Mouse (Mus musculus) midbrain, embryonic 13.5 days (tissue): ENCODE measurements around the gene Bola1. TPM values are rescaled to one million over a fixed set of nuclear protein-coding genes. Genes with fewer than 3 reads are reported as not detected.
"Not testable (repeated sequence)": the region's sequence is repeated elsewhere in the genome, so short reads cannot be mapped to it uniquely, and the experiment has no call there.

Experiments used
- ATAC-seq: fragments of 200-750 bp; cut with Nextera tagmentation; 2 replicates; pipeline ENCODE4 v1.8.0; 2017; ENCODE audit warnings: mild to moderate bottlenecking, moderate TSS enrichment, moderate library complexity
- H3K27ac ChIP-seq: fragments of 300-500 bp; sonication (generic); 2 replicates; pipeline ENCODE4 v1.5.1; 2015; ENCODE audit warnings: inconsistent platforms, mild to moderate bottlenecking, moderate library complexity
- H3K27me3 ChIP-seq: fragments of 300-500 bp; sonication (generic); 2 replicates; pipeline ENCODE4 v1.6.1; 2015; ENCODE audit warnings: mild to moderate bottlenecking, inconsistent platforms
- H3K36me3 ChIP-seq: fragments of 300-500 bp; sonication (generic); 2 replicates; pipeline ENCODE4 v1.6.1; 2015; ENCODE audit warnings: mild to moderate bottlenecking, inconsistent platforms
- H3K4me1 ChIP-seq: fragments of 300-500 bp; sonication (generic); replicated peaks from 2 replicates; pipeline ENCODE4 v1.6.1; 2015; ENCODE audit warnings: inconsistent platforms
- H3K4me2 ChIP-seq: fragments of 300-500 bp; sonication (generic); replicated peaks from 2 replicates; pipeline ENCODE4 v1.6.1; 2015; ENCODE audit warnings: moderate library complexity, mild to moderate bottlenecking, inconsistent platforms
- H3K4me3 ChIP-seq: fragments of 300-500 bp; sonication (generic); replicated peaks from 2 replicates; pipeline ENCODE4 v1.5.1; 2015; ENCODE audit warnings: mild to moderate bottlenecking, inconsistent platforms
- H3K9ac ChIP-seq: fragments of 300-500 bp; sonication (generic); replicated peaks from 2 replicates; pipeline ENCODE4 v1.6.1; 2015; ENCODE audit warnings: mild to moderate bottlenecking, inconsistent platforms
- H3K9me3 ChIP-seq: fragments of 300-500 bp; sonication (generic); 2 replicates; pipeline ENCODE4 v1.6.1; 2016; ENCODE audit warnings: mild to moderate bottlenecking, inconsistent platforms
- WGBS: fragments of 180-500 bp; shearing (Covaris S2); methylation state at CpG from one replicate; pipeline ENCODE4 v1.1.7; 2015; 5-methylcytosine and 5-hydroxymethylcytosine counted together
- polyA plus RNA-seq: library from polyadenylated mRNA; unstranded; fragments of >200 nt; fragmentation: Nextera tagmentation; extraction: Ambion mirVana; gene quantifications from 2 replicates; pipeline ENCODE4 v1.2.1, GENCODE M21; 2015

Bola1 gene
- polyA plus RNA-seq, 1 experiment from 2014 or later: 67.7 TPM

DNA sequence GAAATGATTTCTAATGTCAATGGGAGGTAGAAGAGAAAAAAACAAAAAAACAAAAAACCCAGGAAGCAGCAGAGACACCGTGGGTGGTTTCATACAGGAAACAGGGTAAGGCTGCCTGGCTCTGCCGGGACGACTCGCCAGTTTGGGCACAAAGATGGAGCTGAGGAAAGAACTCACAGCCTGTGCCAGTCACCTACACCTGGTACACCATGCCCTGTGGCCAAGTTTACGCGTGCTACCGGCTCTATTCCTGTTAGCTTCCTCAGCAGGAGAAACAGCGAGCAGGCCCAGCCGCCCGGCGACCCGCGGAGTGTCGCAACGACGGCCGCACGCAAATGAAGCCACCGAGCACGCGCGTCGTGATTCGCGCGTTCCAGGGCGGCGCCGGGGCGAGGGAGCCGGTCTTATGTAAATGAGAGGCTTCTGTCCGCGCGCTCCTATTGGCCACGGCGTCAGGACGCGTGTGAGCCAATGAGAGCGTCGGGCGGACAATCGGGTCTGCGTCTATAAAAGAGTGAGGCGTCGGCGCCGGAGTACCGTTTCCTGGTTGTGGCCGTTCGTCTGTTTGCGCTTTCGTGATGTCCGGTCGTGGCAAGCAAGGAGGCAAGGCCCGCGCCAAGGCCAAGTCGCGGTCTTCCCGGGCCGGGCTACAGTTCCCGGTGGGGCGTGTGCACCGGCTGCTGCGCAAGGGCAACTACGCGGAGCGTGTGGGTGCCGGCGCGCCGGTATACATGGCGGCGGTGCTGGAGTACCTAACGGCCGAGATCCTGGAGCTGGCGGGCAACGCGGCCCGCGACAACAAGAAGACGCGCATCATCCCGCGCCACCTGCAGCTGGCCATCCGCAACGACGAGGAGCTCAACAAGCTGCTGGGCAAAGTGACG lies 25.7 kb upstream of the Bola1 start, which contains the start of gene Hist2h2aa1:
Gene Hist2h2aa1, plus strand, starts transcription at position 495 of the 884 bp plus-strand sequence.
- Histone ChIP-seq H3K4me3 (peak within 1 kb of the TSS; percentile 42), H3K9ac (peak within 1 kb of the TSS; percentile 68), H3K4me1 (peaks cover 38% of the 10 kb centered on the region), H3K27ac (peak within 1 kb of the TSS; percentile 94), H3K4me2 (peak within 1 kb of the TSS; percentile 63)
- not testable (repeated sequence) for H3K9me3 ChIP-seq, H3K36me3 ChIP-seq, H3K27me3 ChIP-seq
- 0% methylated on average over 28 of the region's 88 CpGs for WGBS
- ATAC-seq: peak; percentile 87

DNA sequence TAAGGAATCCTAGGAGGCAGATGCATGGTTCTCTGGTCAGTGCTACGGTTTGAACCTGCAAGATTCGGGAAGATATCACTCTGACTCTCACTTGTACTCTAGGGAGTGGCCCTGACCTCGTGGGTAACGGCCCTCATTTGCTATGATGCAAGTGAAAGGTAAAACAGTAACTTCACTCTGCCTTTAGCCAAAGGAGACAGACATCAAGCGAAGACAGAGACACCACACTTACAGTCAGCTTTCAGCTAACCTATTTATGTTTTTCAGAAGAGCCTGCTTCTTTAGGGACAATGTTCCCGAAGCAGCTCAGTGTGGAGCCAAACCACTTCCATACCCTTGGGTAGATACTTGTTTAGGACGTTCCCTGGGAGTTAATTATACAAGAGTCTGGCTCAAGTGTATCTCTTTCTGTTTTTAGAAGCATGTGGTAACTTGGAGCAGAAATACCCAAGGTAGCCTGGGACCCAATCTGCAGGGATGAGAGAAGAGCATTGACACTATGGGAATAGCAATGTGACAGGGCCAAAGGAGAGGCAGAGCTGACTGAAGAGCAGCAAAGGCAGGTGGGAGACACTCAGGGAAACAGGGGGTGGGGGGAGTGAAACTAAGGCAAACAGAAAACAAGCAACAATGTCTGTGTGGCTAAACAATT lies 24.5 kb upstream of the Bola1 start:
- Histone ChIP-seq H3K36me3 (no peaks in the 10 kb centered on the region), H3K27ac (peak overlapping the region; percentile 94), H3K4me2 (peak overlapping the region; percentile 63), H3K4me3 (peak overlapping the region; percentile 42; the same call in 1 of the 2 replicates), H3K27me3 (no peaks in the 10 kb centered on the region), H3K9me3 (no peaks in the 10 kb centered on the region), H3K9ac (no peak overlapping the region), H3K4me1 (peaks cover 38% of the 10 kb centered on the region)
- WGBS: 88% methylated on average over 7 of the region's 7 CpGs
- ATAC-seq: no peak

DNA sequence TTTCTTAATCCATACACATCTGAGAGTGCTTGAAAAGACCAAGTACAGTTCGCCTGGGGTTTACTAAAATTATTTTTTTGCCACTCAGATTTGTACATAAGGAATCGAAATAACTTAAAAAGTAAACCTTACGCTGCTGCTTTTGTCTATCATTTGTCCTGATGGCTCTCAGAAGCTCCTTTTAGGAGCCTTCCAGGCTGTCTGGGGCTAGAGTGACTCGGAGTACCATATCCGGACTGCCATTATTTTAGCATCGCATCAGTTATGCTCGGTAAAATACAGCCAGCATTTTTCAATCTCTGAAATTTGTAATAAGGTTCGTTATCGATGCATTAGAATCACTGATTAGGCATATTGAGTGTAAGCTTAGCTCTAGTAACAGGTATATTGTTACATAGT lies 21.3 kb upstream of the Bola1 start:
- H3K9me3 ChIP-seq: no peaks in the 10 kb centered on the region
- peak overlapping the region; percentile 44 for H3K4me2 ChIP-seq
- no peaks in the 10 kb centered on the region for H3K36me3 ChIP-seq
- WGBS: 74% methylated on average over 9 of the region's 9 CpGs
- H3K9ac ChIP-seq: peak overlapping the region; percentile 55
- no peaks in the 10 kb centered on the region for H3K27me3 ChIP-seq
- no peak for ATAC-seq
- peak overlapping the region; percentile 22 for H3K4me3 ChIP-seq
- peaks cover 35% of the 10 kb centered on the region for H3K4me1 ChIP-seq
- peak overlapping the region; percentile 83 for H3K27ac ChIP-seq

DNA sequence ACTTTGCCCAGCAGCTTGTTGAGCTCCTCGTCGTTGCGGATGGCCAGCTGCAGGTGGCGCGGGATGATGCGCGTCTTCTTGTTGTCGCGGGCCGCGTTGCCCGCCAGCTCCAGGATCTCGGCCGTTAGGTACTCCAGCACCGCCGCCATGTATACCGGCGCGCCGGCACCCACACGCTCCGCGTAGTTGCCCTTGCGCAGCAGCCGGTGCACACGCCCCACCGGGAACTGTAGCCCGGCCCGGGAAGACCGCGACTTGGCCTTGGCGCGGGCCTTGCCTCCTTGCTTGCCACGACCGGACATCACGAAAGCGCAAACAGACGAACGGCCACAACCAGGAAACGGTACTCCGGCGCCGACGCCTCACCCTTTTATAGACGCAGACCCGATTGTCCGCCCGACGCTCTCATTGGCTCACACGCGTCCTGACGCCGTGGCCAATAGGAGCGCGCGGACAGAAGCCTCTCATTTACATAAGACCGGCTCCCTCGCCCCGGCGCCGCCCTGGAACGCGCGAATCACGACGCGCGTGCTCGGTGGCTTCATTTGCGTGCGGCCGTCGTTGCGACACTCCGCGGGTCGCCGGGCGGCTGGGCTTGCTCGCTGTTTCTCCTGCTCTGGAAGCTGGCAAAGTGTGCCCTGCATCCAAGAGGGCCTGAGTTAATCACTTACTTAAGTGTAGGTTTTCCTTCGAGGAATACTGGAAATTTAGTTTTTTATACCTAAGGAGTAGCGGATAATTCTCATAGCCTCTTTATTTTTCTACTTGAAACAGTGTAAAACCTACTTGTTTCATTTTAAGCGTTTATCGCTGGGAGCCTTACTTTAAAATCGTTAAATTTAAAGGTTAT lies 20.7 kb upstream of the Bola1 start, which contains the start of gene Hist2h2aa2:
Gene Hist2h2aa2, minus strand, starts transcription at position 328 of the 850 bp plus-strand sequence.
- peak within 1 kb of the TSS; percentile 46 for H3K4me2 ChIP-seq
- H3K27ac ChIP-seq: peak within 1 kb of the TSS; percentile 83
- not testable (repeated sequence) for H3K9me3 ChIP-seq, H3K36me3 ChIP-seq, H3K27me3 ChIP-seq
- H3K9ac ChIP-seq: peak within 1 kb of the TSS; percentile 55
- ATAC-seq: peak; percentile 83
- WGBS: 3% methylated on average over 40 of the region's 85 CpGs
- H3K4me3 ChIP-seq: peak within 1 kb of the TSS; percentile 41
- H3K4me1 ChIP-seq: peaks cover 35% of the 10 kb centered on the region

DNA sequence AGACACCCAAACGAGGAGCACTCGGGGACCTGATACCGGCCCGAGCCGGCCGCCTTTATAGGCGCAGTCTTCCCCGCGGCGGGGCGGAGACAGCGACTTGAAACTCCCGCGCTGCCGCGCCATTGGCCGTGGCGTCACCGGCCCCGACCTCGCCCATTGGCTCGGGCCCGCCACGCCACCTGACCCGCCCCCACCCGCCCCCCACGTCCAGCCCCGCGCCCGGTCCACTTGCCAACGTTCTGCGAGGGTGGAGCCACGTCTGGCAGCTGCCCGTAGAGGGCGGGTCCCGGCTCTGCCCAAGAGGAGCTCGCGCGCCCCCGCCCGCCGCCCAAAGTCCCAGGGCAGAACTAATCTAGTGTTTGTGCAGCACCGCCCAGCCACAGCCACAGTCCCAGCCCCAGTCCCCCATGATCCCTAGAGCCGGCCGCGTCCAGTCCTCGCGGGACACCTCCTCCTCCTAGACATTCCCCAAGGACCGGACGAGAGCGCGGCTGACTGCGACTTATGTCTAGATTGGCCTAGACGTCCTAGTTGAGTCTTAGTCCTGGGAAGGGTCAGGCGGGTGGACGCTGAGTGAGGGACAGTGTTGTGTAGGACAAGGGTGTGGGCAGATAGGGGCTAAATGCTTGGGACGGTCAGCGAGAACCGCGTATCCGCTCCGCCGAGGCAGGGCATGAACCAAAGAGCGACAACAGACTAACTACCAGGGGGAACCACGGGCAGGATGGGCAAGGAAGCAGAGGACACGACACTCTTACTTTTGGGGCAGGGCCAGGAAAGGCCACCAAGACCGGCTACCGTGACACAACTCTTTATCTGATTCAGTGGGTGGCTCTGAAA lies 19.7 kb upstream of the Bola1 start, which contains the start of gene Hist2h3c2:
Gene Hist2h3c2, minus strand, starts transcription at position 174 of the 840 bp plus-strand sequence.
- peak within 1 kb of the TSS; percentile 54 for H3K9ac ChIP-seq
- H3K27me3 ChIP-seq, H3K36me3 ChIP-seq, H3K9me3 ChIP-seq: not testable (repeated sequence)
- peak; percentile 94 for ATAC-seq
- under 1% methylated on average over 24 of the region's 68 CpGs for WGBS
- H3K27ac ChIP-seq: peak within 1 kb of the TSS; percentile 80
- H3K4me2 ChIP-seq: peak within 1 kb of the TSS; percentile 57
- peak within 1 kb of the TSS; percentile 41 for H3K4me3 ChIP-seq
- H3K4me1 ChIP-seq: peaks cover 27% of the 10 kb centered on the region

DNA sequence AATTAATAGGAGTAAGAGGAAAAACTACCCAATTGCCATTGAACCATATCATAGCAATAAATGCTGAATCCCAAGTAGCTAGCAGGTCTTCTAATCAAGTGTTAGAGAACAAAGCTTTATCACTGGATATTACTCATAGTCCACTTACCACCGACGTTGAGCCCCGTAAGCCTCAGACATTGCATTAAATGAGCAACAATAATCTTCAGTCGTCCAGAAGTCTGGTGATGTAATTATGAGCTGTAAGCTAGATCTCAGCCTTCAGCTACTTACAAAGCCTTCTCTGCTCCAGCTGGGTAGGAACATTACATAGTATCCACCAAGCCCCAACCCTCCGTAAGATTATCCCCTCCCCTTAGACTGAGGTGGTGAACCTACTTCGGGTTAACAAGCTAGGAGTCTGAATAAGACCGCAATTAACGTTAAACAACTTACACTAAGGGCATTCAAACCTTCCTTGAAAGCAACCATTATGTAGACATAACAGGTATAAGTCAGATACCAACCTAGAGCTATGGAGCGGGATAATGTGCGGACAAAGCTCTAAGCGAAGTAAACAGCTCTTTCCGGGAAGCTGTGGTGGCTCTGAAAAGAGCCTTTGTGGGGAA lies 18.5 kb upstream of the Bola1 start:
- WGBS: under 1% methylated on average over 12 of the region's 12 CpGs
- H3K4me2 ChIP-seq: peak overlapping the region; percentile 57
- H3K4me1 ChIP-seq: peaks cover 24% of the 10 kb centered on the region
- no peaks in the 10 kb centered on the region for H3K9me3 ChIP-seq
- no peaks in the 10 kb centered on the region for H3K36me3 ChIP-seq
- no peaks in the 10 kb centered on the region for H3K27me3 ChIP-seq
- peak overlapping the region; percentile 54 for H3K9ac ChIP-seq
- peak overlapping the region; percentile 40 for H3K4me3 ChIP-seq
- no peak for ATAC-seq
- H3K27ac ChIP-seq: no peak overlapping the region; the same call in 1 of the 2 replicates

DNA sequence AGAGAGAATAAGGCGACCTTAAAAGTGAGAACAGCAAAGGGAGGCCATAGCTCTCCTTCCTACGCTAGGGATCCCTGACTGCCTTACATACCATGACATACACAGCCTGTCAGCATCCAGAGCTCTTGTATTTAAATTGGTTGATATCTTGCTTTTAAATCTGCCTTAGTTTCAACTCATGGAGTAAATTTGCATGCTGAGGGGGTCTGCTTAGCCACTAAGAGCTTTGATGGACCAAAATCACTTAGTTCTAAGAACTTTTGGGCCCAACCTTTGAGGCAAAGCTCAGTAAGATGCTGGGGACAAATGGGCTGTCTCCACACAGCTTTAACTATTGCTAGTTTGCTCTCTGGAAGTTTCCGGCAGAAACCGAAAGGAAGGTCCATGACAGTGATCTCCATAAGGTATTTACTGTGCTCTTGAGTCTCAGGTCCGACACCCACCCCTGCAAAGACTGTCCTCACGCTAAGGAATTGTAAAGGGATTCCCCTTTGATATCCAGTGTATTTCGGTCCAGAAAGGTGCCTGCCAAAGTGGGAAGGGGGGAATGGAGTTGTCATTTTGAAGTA lies 17.9 kb upstream of the Bola1 start:
- peaks cover 24% of the 10 kb centered on the region for H3K4me1 ChIP-seq
- H3K27ac ChIP-seq: no peak overlapping the region
- H3K4me2 ChIP-seq: peak overlapping the region; percentile 57
- H3K9ac ChIP-seq: peak overlapping the region; percentile 54
- no peaks in the 10 kb centered on the region for H3K36me3 ChIP-seq
- 25% methylated on average over 7 of the region's 7 CpGs for WGBS
- no peak for ATAC-seq
- H3K27me3 ChIP-seq: no peaks in the 10 kb centered on the region
- H3K4me3 ChIP-seq: peak overlapping the region; percentile 40
- H3K9me3 ChIP-seq: no peaks in the 10 kb centered on the region

DNA sequence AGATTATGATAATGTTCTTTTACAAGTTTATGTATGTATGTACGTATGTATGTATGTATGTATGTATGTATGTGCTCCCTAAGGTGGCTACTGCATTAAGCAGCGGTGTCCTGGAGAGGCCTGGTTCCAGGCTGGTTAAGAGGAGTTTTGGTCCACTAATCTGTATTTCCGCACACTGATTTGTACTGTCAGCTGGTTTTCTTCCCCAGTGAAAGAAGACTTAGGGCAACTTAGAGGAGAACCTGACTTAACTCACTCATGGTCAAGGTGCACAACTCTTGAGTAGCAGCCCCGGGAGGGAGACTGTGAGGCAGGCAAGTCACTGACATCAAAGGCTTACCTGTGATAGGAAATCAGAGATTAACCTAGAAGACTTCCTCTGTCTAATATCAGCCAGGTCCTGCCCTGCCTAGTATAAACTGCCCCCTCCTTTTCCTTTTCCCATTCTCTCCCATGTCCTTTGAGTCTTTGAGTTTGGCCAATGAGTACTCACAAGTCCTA lies 17.4 kb upstream of the Bola1 start:
- H3K4me3 ChIP-seq: peak overlapping the region; percentile 40; the same call in 1 of the 2 replicates
- H3K9me3 ChIP-seq: no peaks in the 10 kb centered on the region
- no peaks in the 10 kb centered on the region for H3K27me3 ChIP-seq
- H3K4me2 ChIP-seq: peak overlapping the region; percentile 57
- 85% methylated on average over 4 of the region's 4 CpGs for WGBS
- H3K9ac ChIP-seq: peak overlapping the region; percentile 54; the same call in 1 of the 2 replicates
- H3K4me1 ChIP-seq: peaks cover 24% of the 10 kb centered on the region
- H3K36me3 ChIP-seq: no peaks in the 10 kb centered on the region
- no peak for ATAC-seq
- no peak overlapping the region for H3K27ac ChIP-seq

DNA sequence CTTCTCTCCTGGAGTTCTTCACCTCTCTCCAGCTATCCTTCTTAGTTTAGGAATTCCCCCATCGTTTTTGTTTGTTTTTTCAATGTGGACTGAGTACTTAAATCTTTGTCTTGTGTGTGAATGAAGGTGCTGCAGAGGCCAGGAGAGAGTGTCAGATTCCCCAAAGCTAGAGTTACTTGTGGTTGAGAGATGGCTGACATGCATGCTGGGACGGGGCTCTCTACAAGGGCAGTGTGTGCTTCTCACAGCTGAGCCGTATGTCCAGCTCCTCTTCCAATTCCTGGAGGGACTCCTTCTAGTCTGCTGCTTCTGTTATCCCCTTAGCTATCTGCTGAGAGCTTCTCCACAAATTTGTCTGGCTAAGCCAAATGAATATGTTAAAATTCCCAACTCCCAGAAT lies 16.3 kb upstream of the Bola1 start:
- H3K27me3 ChIP-seq: no peaks in the 10 kb centered on the region
- H3K36me3 ChIP-seq: no peaks in the 10 kb centered on the region
- H3K27ac ChIP-seq: no peak overlapping the region
- WGBS: 80% methylated on average over 3 of the region's 3 CpGs
- H3K4me3 ChIP-seq: no peak overlapping the region
- H3K4me2 ChIP-seq: no peak overlapping the region
- H3K9ac ChIP-seq: no peak overlapping the region
- H3K4me1 ChIP-seq: peaks cover 20% of the 10 kb centered on the region
- ATAC-seq: no peak
- no peaks in the 10 kb centered on the region for H3K9me3 ChIP-seq

DNA sequence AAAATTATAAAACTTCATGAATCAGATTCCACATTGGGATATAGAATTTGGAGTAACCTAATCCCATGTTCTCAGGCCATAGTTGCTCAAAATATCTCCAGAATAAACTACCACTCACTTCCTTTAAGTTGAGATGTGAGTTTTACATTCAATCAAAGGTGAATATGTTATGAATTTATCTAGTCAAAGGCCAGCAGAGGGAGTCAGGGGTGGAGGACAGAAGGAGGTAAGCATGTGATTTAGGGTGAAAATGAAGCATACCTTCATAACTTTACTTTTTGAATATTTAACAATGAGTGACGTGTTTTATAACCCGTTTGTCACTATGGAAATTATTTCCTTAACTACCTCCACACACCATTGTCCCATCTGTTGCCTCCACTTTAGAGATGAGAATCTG lies 15.4 kb upstream of the Bola1 start:
- H3K9me3 ChIP-seq: no peaks in the 10 kb centered on the region
- peaks cover 17% of the 10 kb centered on the region for H3K4me1 ChIP-seq
- no peak for ATAC-seq

More for the DNA sequence above, 15.4 kb upstream of the Bola1 start:
- Histone ChIP-seq H3K9ac (no peak overlapping the region), H3K27ac (no peak overlapping the region), H3K27me3 (no peaks in the 10 kb centered on the region), H3K36me3 (no peaks in the 10 kb centered on the region), H3K4me2 (no peak overlapping the region), H3K4me3 (no peak overlapping the region)
- 97% methylated on average over 2 of the region's 2 CpGs for WGBS
